Mouse (Mus musculus) stomach, postnatal 0 days (tissue): ENCODE measurements around the gene AC153137.1. TPM values are rescaled to one million over a fixed set of nuclear protein-coding genes. Genes with fewer than 3 reads are reported as not detected.

Source experiments
- ATAC-seq: fragments of 200-750 bp; cut with Nextera tagmentation; 2 replicates; pipeline ENCODE4 v1.8.0; 2017; ENCODE audit not compliant: low FRiP score, low TSS enrichment
- DNase-seq: peaks from one replicate; pipeline ENCODE4 v3.0.0-alpha.2; 2016; ENCODE audit warnings: low spot score
- H3K27ac ChIP-seq: fragments of 300-500 bp; sonication (generic); replicated peaks from 2 replicates; pipeline ENCODE4 v1.5.1; 2014; ENCODE audit warnings: mild to moderate bottlenecking, control low read depth
- H3K27me3 ChIP-seq: fragments of 300-500 bp; sonication (generic); 2 replicates; pipeline ENCODE4 v1.6.1; 2014; ENCODE audit warnings: low read length; ENCODE audit not compliant: control insufficient read depth, insufficient read depth
- H3K36me3 ChIP-seq: fragments of 300-500 bp; sonication (generic); 2 replicates; pipeline ENCODE4 v1.6.1; 2014; ENCODE audit warnings: low read length, mixed read lengths; ENCODE audit not compliant: control insufficient read depth, insufficient read depth
- H3K4me1 ChIP-seq: fragments of 300-500 bp; sonication (generic); replicated peaks from 2 replicates; pipeline ENCODE4 v1.6.1; 2014; ENCODE audit warnings: antibody characterized with exemption; ENCODE audit not compliant: control insufficient read depth, insufficient read depth
- H3K4me2 ChIP-seq: fragments of 300-500 bp; sonication (generic); replicated peaks from 2 replicates; pipeline ENCODE4 v1.6.1; 2014; ENCODE audit warnings: low read depth, mild to moderate bottlenecking, control low read depth, moderate library complexity
- H3K4me3 ChIP-seq: fragments of 300-500 bp; sonication (generic); 2 replicates; pipeline ENCODE4 v1.5.1; 2014; ENCODE audit warnings: low read depth, low read length, control low read depth
- H3K9ac ChIP-seq: fragments of 300-500 bp; sonication (generic); 2 replicates; pipeline ENCODE4 v1.6.1; 2014; ENCODE audit warnings: mild to moderate bottlenecking, low read length, control low read depth, mixed read lengths
- H3K9me3 ChIP-seq: fragments of 300-500 bp; sonication (generic); 2 replicates; pipeline ENCODE4 v1.6.1; 2016; ENCODE audit warnings: low read length; ENCODE audit not compliant: control insufficient read depth
- CTCF ChIP-seq: IDR thresholded peaks from 2 replicates; pipeline ENCODE4 v1.5.1; 2016; ENCODE audit warnings: antibody characterized with exemption, low read depth, mild to moderate bottlenecking, moderate library complexity
- EP300 ChIP-seq: optimal IDR thresholded peaks from 2 replicates; pipeline ENCODE3; 2016; ENCODE audit warnings: antibody characterized with exemption
- WGBS: fragments of 180-500 bp; shearing (Covaris S2); extraction: QIAGEN DNeasy Blood & Tissue Kit; methylation state at CpG from one replicate; pipeline ENCODE4 v1.1.7; 2014; 5-methylcytosine and 5-hydroxymethylcytosine counted together
- polyA plus RNA-seq: library from polyadenylated mRNA; unstranded; fragments of >200 nt; fragmentation: Nextera tagmentation; extraction: Ambion mirVana; gene quantifications from 2 replicates; pipeline ENCODE4 v1.2.1, GENCODE M21; 2015

Gene AC153137.1
- polyA plus RNA-seq, 1 experiment from 2014 or later: not detected

DNA sequence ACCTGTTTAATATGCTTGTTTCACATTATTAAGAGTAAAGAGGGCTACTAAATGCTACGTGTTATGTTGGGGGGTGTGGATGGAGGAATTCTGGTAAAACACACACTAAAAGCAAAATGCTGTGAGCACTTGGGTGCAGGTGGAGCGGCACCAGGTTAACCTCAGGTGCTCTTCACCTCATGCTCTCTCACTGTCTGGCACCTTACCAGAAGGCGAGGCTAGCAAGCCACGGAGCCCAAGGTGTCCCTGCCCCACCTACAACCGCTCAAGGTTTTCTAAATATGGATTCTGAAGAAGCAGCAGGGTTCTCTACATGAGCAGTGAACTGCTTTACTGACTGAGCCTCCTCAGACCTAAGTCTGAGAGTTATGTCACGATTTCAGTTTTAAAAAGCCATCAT lies 32.6 kb downstream of the AC153137.1 start:
- ATAC-seq (no peak), DNase-seq (peak; percentile 33)
- no peak overlapping the region for H3K9ac ChIP-seq
- no peak overlapping the region for H3K27ac ChIP-seq
- TF ChIP-seq CTCF: no peak
- TF ChIP-seq EP300: no peak
- H3K9me3 ChIP-seq: no peaks in the 10 kb centered on the region
- no peak overlapping the region for H3K4me3 ChIP-seq
- WGBS: 78% methylated on average over 6 of the region's 6 CpGs
- H3K4me1 ChIP-seq: no peaks in the 10 kb centered on the region
- H3K36me3 ChIP-seq: peaks cover 12% of the 10 kb centered on the region
- no peak overlapping the region for H3K4me2 ChIP-seq
- no peaks in the 10 kb centered on the region for H3K27me3 ChIP-seq

DNA sequence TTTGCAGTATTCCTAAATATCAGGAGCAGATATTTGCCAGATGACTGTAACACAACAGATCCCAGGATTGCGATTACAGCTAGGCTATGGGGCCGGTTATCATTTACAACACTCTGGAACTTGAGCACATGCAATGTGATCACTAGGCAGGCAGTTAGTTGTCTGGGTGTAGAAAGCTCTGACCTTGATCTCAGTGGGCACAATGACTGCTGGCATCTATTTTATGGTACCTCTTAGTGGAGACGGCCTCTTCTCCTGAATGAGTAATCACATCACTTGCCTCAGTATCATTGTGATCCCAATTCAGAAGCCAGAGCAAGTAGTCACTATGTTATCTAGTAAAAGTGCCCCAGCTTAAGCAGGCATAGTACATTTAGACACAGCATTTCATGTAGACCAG lies 37.2 kb downstream of the AC153137.1 start:
- Histone ChIP-seq H3K27ac (no peak overlapping the region), H3K9ac (no peak overlapping the region), H3K27me3 (no peaks in the 10 kb centered on the region), H3K4me1 (no peaks in the 10 kb centered on the region), H3K9me3 (no peaks in the 10 kb centered on the region), H3K4me3 (no peak overlapping the region), H3K4me2 (no peak overlapping the region), H3K36me3 (peaks cover 12% of the 10 kb centered on the region)
- 77% methylated on average over 3 of the region's 3 CpGs for WGBS
- ATAC-seq: 0 out of 2 replicates have a peak, but pooled peaks have one; percentile 31
- no peak for DNase-seq
- TF ChIP-seq CTCF: no peak
- TF ChIP-seq EP300: no peak

DNA sequence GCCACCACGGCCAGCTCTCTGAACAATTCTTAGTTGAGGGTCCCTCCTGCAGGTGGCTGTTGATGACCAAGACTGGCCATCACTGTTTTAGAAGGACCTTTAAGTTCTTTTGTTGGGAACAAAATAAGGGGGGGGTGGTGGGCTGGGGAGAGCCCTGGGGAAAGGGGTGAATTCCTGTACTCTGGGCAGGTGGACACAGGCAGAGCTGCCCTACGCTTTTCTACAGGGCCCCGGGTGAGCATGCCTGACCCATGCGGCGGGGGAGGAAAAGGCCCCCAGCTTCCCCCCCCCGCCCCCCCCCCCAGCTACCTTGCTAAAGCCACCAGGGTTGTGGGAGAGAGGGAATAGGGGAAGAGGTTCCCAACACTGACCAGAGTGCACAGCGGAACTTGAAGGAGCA lies 39.4 kb downstream of the AC153137.1 start:
- H3K36me3 ChIP-seq: peaks cover 4% of the 10 kb centered on the region; the same call in 1 of the 2 replicates
- no peaks in the 10 kb centered on the region for H3K4me1 ChIP-seq
- H3K9ac ChIP-seq: no peak overlapping the region
- no peaks in the 10 kb centered on the region for H3K9me3 ChIP-seq
- no peak overlapping the region for H3K4me3 ChIP-seq
- H3K27ac ChIP-seq: no peak overlapping the region
- no peak for DNase-seq
- 77% methylated on average over 7 of the region's 7 CpGs for WGBS
- TF ChIP-seq CTCF (no peak), EP300 (no peak)
- no peaks in the 10 kb centered on the region for H3K27me3 ChIP-seq
- no peak overlapping the region for H3K4me2 ChIP-seq
- ATAC-seq: no peak

DNA sequence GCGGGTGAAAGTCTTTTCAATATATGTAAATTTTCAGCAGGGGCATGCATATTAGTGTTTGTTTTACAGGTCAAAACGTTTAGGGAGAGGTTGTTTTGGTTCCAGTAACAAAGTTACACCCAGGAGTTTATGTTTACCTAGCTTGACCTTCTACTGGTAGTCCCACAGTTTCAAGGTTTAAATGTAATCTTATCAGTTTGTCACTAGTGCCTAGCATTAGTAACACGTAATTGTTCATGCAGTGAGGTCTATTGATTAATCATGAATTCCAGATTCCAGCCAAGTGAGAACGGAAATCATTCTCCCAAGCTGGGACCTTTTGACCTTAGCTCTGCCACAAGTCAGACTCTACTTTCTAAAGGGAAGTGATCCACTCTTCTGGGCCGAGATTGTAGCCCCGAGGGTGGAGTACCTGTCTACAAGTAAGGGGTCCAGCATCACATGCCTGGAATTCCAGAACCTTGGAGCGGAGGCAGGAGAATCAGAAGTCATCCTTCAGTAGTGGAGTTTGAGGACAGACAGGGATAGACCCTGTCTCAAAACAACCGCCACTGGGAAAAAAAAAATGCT lies 40.3 kb downstream of the AC153137.1 start:
- Histone ChIP-seq H3K9ac (no peak overlapping the region), H3K4me2 (no peak overlapping the region), H3K4me1 (no peaks in the 10 kb centered on the region), H3K27ac (no peak overlapping the region), H3K27me3 (no peaks in the 10 kb centered on the region), H3K9me3 (no peaks in the 10 kb centered on the region), H3K36me3 (peaks cover 4% of the 10 kb centered on the region; the same call in 1 of the 2 replicates), H3K4me3 (no peak overlapping the region)
- 34% methylated on average over 8 of the region's 8 CpGs for WGBS
- ATAC-seq: peak; percentile 81; the same call in 1 of the 2 replicates
- no peak for TF ChIP-seq EP300
- no peak for TF ChIP-seq CTCF
- no peak for DNase-seq

DNA sequence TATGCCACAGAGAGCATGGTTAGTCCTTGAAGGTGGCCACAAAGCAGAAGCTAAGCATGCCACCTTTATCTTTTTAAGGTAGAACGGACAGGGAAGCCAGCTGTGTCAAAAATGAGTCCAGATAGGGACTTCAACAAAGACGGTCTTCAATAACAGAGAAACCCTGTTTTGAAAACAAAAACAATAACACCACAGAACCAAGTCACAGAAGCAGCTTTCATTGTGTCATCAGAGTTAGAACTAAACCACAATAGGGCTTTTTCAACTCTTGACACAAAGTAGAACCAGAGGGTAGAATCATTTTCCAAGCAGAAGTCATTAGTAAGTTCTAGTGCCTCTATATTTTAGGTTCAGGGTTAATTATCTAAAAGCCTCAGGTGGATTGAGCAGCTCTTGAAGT lies 41.3 kb downstream of the AC153137.1 start:
- ATAC-seq: no peak
- WGBS: 84% methylated on average over 2 of the region's 2 CpGs

DNA sequence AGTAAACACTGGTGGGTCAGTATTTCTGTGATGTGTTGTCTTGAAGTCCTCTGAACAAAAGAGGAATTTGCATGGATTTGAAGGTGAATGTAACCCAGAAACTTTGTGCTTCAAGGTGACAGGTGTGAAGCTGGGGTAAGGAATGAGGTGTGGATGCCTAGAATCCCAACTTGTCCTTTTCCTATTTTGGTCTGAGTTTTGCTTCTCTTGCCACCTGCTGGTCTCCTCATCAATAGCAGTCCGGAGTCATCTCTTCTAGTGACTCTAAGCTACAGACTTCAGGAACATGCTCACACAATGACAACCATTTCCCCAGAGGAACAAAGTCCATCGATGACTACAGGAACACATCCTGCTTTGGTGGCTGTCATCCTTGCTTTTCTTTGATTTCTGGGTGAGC lies 46.9 kb downstream of the AC153137.1 start:
- Histone ChIP-seq H3K27me3 (no peaks in the 10 kb centered on the region), H3K4me3 (no peak overlapping the region), H3K4me1 (no peaks in the 10 kb centered on the region), H3K27ac (no peak overlapping the region), H3K36me3 (no peaks in the 10 kb centered on the region), H3K9ac (no peak overlapping the region), H3K9me3 (no peaks in the 10 kb centered on the region), H3K4me2 (no peak overlapping the region)
- WGBS: 71% methylated on average over 2 of the region's 2 CpGs
- TF ChIP-seq CTCF: peak; percentile 68
- TF ChIP-seq EP300: no peak
- DNase-seq: no peak
- ATAC-seq: no peak

More for the DNA sequence above, 41.3 kb downstream of the AC153137.1 start:
- Histone ChIP-seq H3K27ac (no peak overlapping the region), H3K9me3 (no peaks in the 10 kb centered on the region), H3K4me2 (no peak overlapping the region), H3K36me3 (peaks cover 4% of the 10 kb centered on the region; the same call in 1 of the 2 replicates), H3K4me1 (no peaks in the 10 kb centered on the region), H3K9ac (no peak overlapping the region), H3K27me3 (no peaks in the 10 kb centered on the region), H3K4me3 (no peak overlapping the region)
- no peak for DNase-seq
- TF ChIP-seq EP300: no peak
